Mouse (Mus musculus): Measurements from ENCODE around the gene Slc36a1. TPM values are rescaled to one million over a fixed set of nuclear protein-coding genes. Genes with fewer than 3 reads are reported as not detected.

Slc36a1 gene
- total RNA-seq, 2 experiments from 2014 or later: 1.8 to 2.5 TPM

- ATAC-seq (replicated peaks; ENCODE audit: low FRiP score, poor library complexity, severe bottlenecking): no peak
Observed at GRCm38 (mm10) chr11:55208001-55208690, 4.0 kb downstream of the Slc36a1 start.

GRCm38 (mm10) chr11:55209032-55209431, 4.9 kb downstream of the Slc36a1 start:
- no peak for ATAC-seq (replicated peaks; ENCODE audit: low FRiP score, poor library complexity, severe bottlenecking)

GRCm38 (mm10) chr11:55209626-55210353, 5.6 kb downstream of the Slc36a1 start:
- no peak for ATAC-seq (replicated peaks; ENCODE audit: low FRiP score, poor library complexity, severe bottlenecking)

- no peak for ATAC-seq (replicated peaks; ENCODE audit: low FRiP score, poor library complexity, severe bottlenecking)
Observed at GRCm38 (mm10) chr11:55213518-55213917, 9.4 kb downstream of the Slc36a1 start.

- no peak for ATAC-seq (replicated peaks; ENCODE audit: low FRiP score, poor library complexity, severe bottlenecking)
Observed at GRCm38 (mm10) chr11:55214161-55214560, 10.0 kb downstream of the Slc36a1 start.

- ATAC-seq (replicated peaks; ENCODE audit: low FRiP score, poor library complexity, severe bottlenecking): no peak
Observed at GRCm38 (mm10) chr11:55214978-55215377, 10.8 kb downstream of the Slc36a1 start.

- no peak for ATAC-seq (replicated peaks; ENCODE audit: low FRiP score, poor library complexity, severe bottlenecking)
Observed at GRCm38 (mm10) chr11:55216061-55216460, 11.9 kb downstream of the Slc36a1 start.

- no peak for ATAC-seq (replicated peaks; ENCODE audit: low FRiP score, poor library complexity, severe bottlenecking)
Observed at GRCm38 (mm10) chr11:55216830-55217229, 12.7 kb downstream of the Slc36a1 start.

- ATAC-seq (replicated peaks; ENCODE audit: low FRiP score, poor library complexity, severe bottlenecking): no peak
Observed at GRCm38 (mm10) chr11:55217418-55217817, 13.3 kb downstream of the Slc36a1 start.

- no peak for ATAC-seq (replicated peaks; ENCODE audit: low FRiP score, poor library complexity, severe bottlenecking)
Observed at GRCm38 (mm10) chr11:55217880-55218279, 13.7 kb downstream of the Slc36a1 start.

- ATAC-seq (replicated peaks; ENCODE audit: low FRiP score, poor library complexity, severe bottlenecking): no peak
Observed at GRCm38 (mm10) chr11:55218473-55218872, 14.3 kb downstream of the Slc36a1 start.

- no peak for ATAC-seq (replicated peaks; ENCODE audit: low FRiP score, poor library complexity, severe bottlenecking)
Observed at GRCm38 (mm10) chr11:55221306-55221705, 17.2 kb downstream of the Slc36a1 start.

- ATAC-seq (replicated peaks; ENCODE audit: low FRiP score, poor library complexity, severe bottlenecking): no peak
Observed at GRCm38 (mm10) chr11:55231034-55231433, 26.9 kb downstream of the Slc36a1 start.

- no peak for ATAC-seq (replicated peaks; ENCODE audit: low FRiP score, poor library complexity, severe bottlenecking)
Observed at GRCm38 (mm10) chr11:55234288-55234687, 30.1 kb downstream of the Slc36a1 start.

GRCm38 (mm10) chr11:55234791-55235190, 30.6 kb downstream of the Slc36a1 start:
- ATAC-seq (replicated peaks; ENCODE audit: low FRiP score, poor library complexity, severe bottlenecking): no peak

GRCm38 (mm10) chr11:55236815-55237214, 32.7 kb downstream of the Slc36a1 start:
- no peak for ATAC-seq (replicated peaks; ENCODE audit: low FRiP score, poor library complexity, severe bottlenecking)

GRCm38 (mm10) chr11:55239496-55239895, 35.3 kb downstream of the Slc36a1 start:
- no peak for ATAC-seq (replicated peaks; ENCODE audit: low FRiP score, poor library complexity, severe bottlenecking)

GRCm38 (mm10) chr11:55240556-55240955, 36.4 kb downstream of the Slc36a1 start:
- ATAC-seq (replicated peaks; ENCODE audit: low FRiP score, poor library complexity, severe bottlenecking): peak; percentile 49; the same call in 1 of the 2 replicates

- ATAC-seq (replicated peaks; ENCODE audit: low FRiP score, poor library complexity, severe bottlenecking): no peak
Observed at GRCm38 (mm10) chr11:55250527-55250926, 46.4 kb downstream of the Slc36a1 start.

GRCm38 (mm10) chr11:55253391-55253790, 49.2 kb downstream of the Slc36a1 start:
- ATAC-seq (replicated peaks; ENCODE audit: low FRiP score, poor library complexity, severe bottlenecking): no peak

GRCm38 (mm10) chr11:55261105-55261504, 57.0 kb downstream of the Slc36a1 start:
- ATAC-seq (replicated peaks; ENCODE audit: low FRiP score, poor library complexity, severe bottlenecking): no peak

Data from erythroblast, adult 5-6 weeks (primary cell).